Mouse (Mus musculus) CH12.LX (cell line): ENCODE results near the gene Gm21981. TPM values are rescaled to one million over a fixed set of nuclear protein-coding genes. Genes with fewer than 3 reads are reported as not detected.

Experiments used
- DNase-seq: peaks from one replicate; pipeline ENCODE4 v3.0.0-alpha.2; 2013; ENCODE audit errors: extremely low read depth
- H3K27ac ChIP-seq: 2 replicates; pipeline ENCODE4 v1.5.1; 2012; ENCODE audit warnings: low read depth, mild to moderate bottlenecking, control low read depth, moderate library complexity; ENCODE audit not compliant: insufficient read depth
- H3K27me3 ChIP-seq: replicated peaks from 2 replicates; pipeline ENCODE3; 2012; ENCODE audit warnings: inconsistent platforms
- H3K36me3 ChIP-seq, 2 experiments: replicated peaks in 1 of 2; 2 replicates each; pipeline versions ENCODE3 to v1.6.1; 2012; ENCODE audit warnings: inconsistent platforms in 1 of 2, low read length in 1 of 2, mild to moderate bottlenecking in 1 of 2, mixed read lengths in 1 of 2, moderate library complexity in 1 of 2; ENCODE audit not compliant: control insufficient read depth in 1 of 2, insufficient read depth in 1 of 2
- H3K4me1 ChIP-seq, 2 experiments: 2 replicates each; pipeline ENCODE4 v1.6.1; 2012; ENCODE audit warnings: inconsistent platforms in 1 of 2, moderate library complexity in 1 of 2; ENCODE audit not compliant: insufficient read depth in 2 of 2, control insufficient read depth in 1 of 2
- H3K4me2 ChIP-seq: 2 replicates; pipeline ENCODE4 v1.6.1; 2012; ENCODE audit warnings: low read depth, mild to moderate bottlenecking, control low read depth; ENCODE audit not compliant: poor library complexity, insufficient read depth, severe bottlenecking
- H3K4me3 ChIP-seq, 3 experiments: fragments of 150-350 bp in 1 of 3; sonication (generic) in 1 of 3; replicated peaks in 1 of 3; 2 replicates each; pipeline versions ENCODE3 to v1.5.1; 2011 to 2012; ENCODE audit warnings: low read depth in 2 of 3, low read length in 2 of 3, mild to moderate bottlenecking in 2 of 3, moderate library complexity in 2 of 3, control low read depth in 1 of 3, improper control_type of control experiment in 1 of 3, inconsistent platforms in 1 of 3, mixed read lengths in 1 of 3; ENCODE audit not compliant: poor library complexity in 1 of 3
- H3K79me2 ChIP-seq: replicated peaks from 2 replicates; pipeline ENCODE4 v1.6.1; 2012; ENCODE audit warnings: mild to moderate bottlenecking, moderate library complexity; ENCODE audit not compliant: control insufficient read depth, poor library complexity, insufficient read depth, severe bottlenecking; ENCODE audit errors: extremely low read depth
- H3K9ac ChIP-seq: 2 replicates; pipeline ENCODE4 v1.6.1; 2012; ENCODE audit warnings: low read depth, mild to moderate bottlenecking, control low read depth, moderate library complexity; ENCODE audit not compliant: insufficient read depth
- H3K9me3 ChIP-seq: replicated peaks from 2 replicates; pipeline ENCODE3; 2012; ENCODE audit warnings: low read length, inconsistent platforms, mixed read lengths
- BHLHE40 ChIP-seq: IDR thresholded peaks from 2 replicates; pipeline ENCODE4 v1.6.1; 2011; ENCODE audit warnings: mild to moderate bottlenecking, low read depth, low read length, improper control_type of control experiment
- CHD1 ChIP-seq: IDR thresholded peaks from 2 replicates; pipeline ENCODE4 v1.6.1; 2012; ENCODE audit warnings: low read depth, low read length, improper control_type of control experiment, inconsistent platforms
- CHD2 ChIP-seq: IDR thresholded peaks from 2 replicates; pipeline ENCODE4 v1.6.1; 2011; ENCODE audit warnings: low read length, improper control_type of control experiment
- E2F4 ChIP-seq: IDR thresholded peaks from 2 replicates; pipeline ENCODE4 v1.6.1; 2011; ENCODE audit warnings: low read depth, low read length, improper control_type of control experiment; ENCODE audit not compliant: insufficient replicate concordance
- ELF1 ChIP-seq: IDR thresholded peaks from 2 replicates; pipeline ENCODE4 v1.6.1; 2014; ENCODE audit warnings: low read depth, mild to moderate bottlenecking, inconsistent platforms, low read length, improper control_type of control experiment
- EP300 ChIP-seq: IDR thresholded peaks from 2 replicates; pipeline ENCODE4 v1.6.1; 2011; ENCODE audit warnings: low read length, improper control_type of control experiment
- ETS1 ChIP-seq: conservative IDR thresholded peaks from 2 replicates; pipeline ENCODE4 v1.6.1; 2012; ENCODE audit warnings: low read depth, mild to moderate bottlenecking, inconsistent platforms, low read length, improper control_type of control experiment, moderate library complexity
- GABPA ChIP-seq: IDR thresholded peaks from 2 replicates; pipeline ENCODE4 v1.6.1; 2012; ENCODE audit warnings: low read depth, low read length, improper control_type of control experiment, inconsistent platforms; ENCODE audit not compliant: insufficient replicate concordance
- IRF4 ChIP-seq: IDR thresholded peaks from 2 replicates; pipeline ENCODE4 v1.6.1; 2014; ENCODE audit warnings: low read depth, mild to moderate bottlenecking, inconsistent platforms, low read length, improper control_type of control experiment
- KAT2A ChIP-seq: IDR thresholded peaks from 2 replicates; pipeline ENCODE4 v1.6.1; 2012; ENCODE audit warnings: low read length, improper control_type of control experiment, inconsistent platforms; ENCODE audit not compliant: insufficient replicate concordance
- MAX ChIP-seq: IDR thresholded peaks from 2 replicates; pipeline ENCODE4 v1.6.1; 2011; ENCODE audit warnings: low read length, improper control_type of control experiment
- MAZ ChIP-seq: IDR thresholded peaks from 2 replicates; pipeline ENCODE4 v1.6.1; 2012; ENCODE audit warnings: low read depth, mild to moderate bottlenecking, inconsistent platforms, low read length, improper control_type of control experiment, moderate library complexity
- MEF2A ChIP-seq: IDR thresholded peaks from 2 replicates; pipeline ENCODE4 v1.6.1; 2014; ENCODE audit warnings: low read depth, mild to moderate bottlenecking, inconsistent platforms, low read length, improper control_type of control experiment, borderline replicate concordance
- MXI1 ChIP-seq: IDR thresholded peaks from 2 replicates; pipeline ENCODE4 v1.6.1; 2011; ENCODE audit warnings: mild to moderate bottlenecking, low read depth, low read length, improper control_type of control experiment
- MYC ChIP-seq: IDR thresholded peaks from 2 replicates; pipeline ENCODE4 v1.6.1; 2011; ENCODE audit warnings: low read depth, mild to moderate bottlenecking, improper control_type of control experiment, low read length
- NELFE ChIP-seq: IDR thresholded peaks from 2 replicates; pipeline ENCODE4 v1.6.1; 2011; ENCODE audit warnings: low read depth, low read length, improper control_type of control experiment
- POLR2A ChIP-seq: IDR thresholded peaks from 2 replicates; pipeline ENCODE4 v1.6.1; 2011; ENCODE audit warnings: low read depth, mild to moderate bottlenecking, improper control_type of control experiment, low read length
- POLR2AphosphoS2 ChIP-seq: IDR thresholded peaks from 2 replicates; pipeline ENCODE4 v1.6.1; 2011; ENCODE audit warnings: low read depth, low read length, improper control_type of control experiment
- RAD21 ChIP-seq: IDR thresholded peaks from 2 replicates; pipeline ENCODE4 v1.6.1; 2011; ENCODE audit warnings: low read depth, mild to moderate bottlenecking, low read length, improper control_type of control experiment, moderate library complexity
- RCOR1 ChIP-seq: conservative IDR thresholded peaks from 2 replicates; pipeline ENCODE4 v1.6.1; 2012; ENCODE audit warnings: low read depth, mild to moderate bottlenecking, inconsistent platforms, low read length, improper control_type of control experiment
- SIN3A ChIP-seq: IDR thresholded peaks from 2 replicates; pipeline ENCODE4 v1.6.1; 2012; ENCODE audit warnings: low read length, improper control_type of control experiment, inconsistent platforms
- SMC3 ChIP-seq: IDR thresholded peaks from 2 replicates; pipeline ENCODE4 v1.6.1; 2011; ENCODE audit warnings: low read depth, low read length, improper control_type of control experiment
- TBP ChIP-seq: conservative IDR thresholded peaks from 2 replicates; pipeline ENCODE4 v1.6.1; 2011; ENCODE audit warnings: low read depth, low read length, improper control_type of control experiment
- TCF12 ChIP-seq: IDR thresholded peaks from 2 replicates; pipeline ENCODE4 v1.6.1; 2014; ENCODE audit warnings: low read depth, mild to moderate bottlenecking, inconsistent platforms, low read length, improper control_type of control experiment
- ZKSCAN1 ChIP-seq: IDR thresholded peaks from 2 replicates; pipeline ENCODE4 v1.6.1; 2012; ENCODE audit warnings: low read depth, inconsistent platforms, low read length, improper control_type of control experiment, borderline replicate concordance
- dilution Hi-C: fragments of 300-500 bp; cut with MboI; formaldehyde crosslinking; loops from 2 replicates; pipeline ENCODE4 v1.14.3; 2020; ENCODE audit warnings: low sequenced_read_pairs; ENCODE audit not compliant: extremely low pct_unique_long_range_greater_than_20kb, extremely low pct_ligation_motif_present
- in situ Hi-C: fragments of 300-500 bp; cut with MboI; formaldehyde crosslinking; loops from 3 replicates; pipeline ENCODE4 v1.14.3; 2019; ENCODE audit warnings: low sequenced_read_pairs, low pct_ligation_motif_present, low pct_unique_long_range_greater_than_20kb, mixed read lengths
- polyA plus RNA-seq: library from polyadenylated mRNA; unstranded; fragments of >175 nt; gene quantifications from 2 replicates; pipeline ENCODE4 v1.2.1, GENCODE M21; 2012; ENCODE audit warnings: low read depth; ENCODE audit not compliant: insufficient read length
- total RNA-seq, 2 experiments: library from RNA; depleted of rRNA; stranded (reverse); fragments of 300-350 nt in 1 of 2; fragments of >200 nt in 1 of 2; gene quantifications; 2 replicates each; pipeline ENCODE4 v1.2.3; 2012 to 2014

Gene Gm21981
- total and polyA plus RNA-seq, 3 experiments: 0.11 to 0.59 TPM; not detected in 1

DNA sequence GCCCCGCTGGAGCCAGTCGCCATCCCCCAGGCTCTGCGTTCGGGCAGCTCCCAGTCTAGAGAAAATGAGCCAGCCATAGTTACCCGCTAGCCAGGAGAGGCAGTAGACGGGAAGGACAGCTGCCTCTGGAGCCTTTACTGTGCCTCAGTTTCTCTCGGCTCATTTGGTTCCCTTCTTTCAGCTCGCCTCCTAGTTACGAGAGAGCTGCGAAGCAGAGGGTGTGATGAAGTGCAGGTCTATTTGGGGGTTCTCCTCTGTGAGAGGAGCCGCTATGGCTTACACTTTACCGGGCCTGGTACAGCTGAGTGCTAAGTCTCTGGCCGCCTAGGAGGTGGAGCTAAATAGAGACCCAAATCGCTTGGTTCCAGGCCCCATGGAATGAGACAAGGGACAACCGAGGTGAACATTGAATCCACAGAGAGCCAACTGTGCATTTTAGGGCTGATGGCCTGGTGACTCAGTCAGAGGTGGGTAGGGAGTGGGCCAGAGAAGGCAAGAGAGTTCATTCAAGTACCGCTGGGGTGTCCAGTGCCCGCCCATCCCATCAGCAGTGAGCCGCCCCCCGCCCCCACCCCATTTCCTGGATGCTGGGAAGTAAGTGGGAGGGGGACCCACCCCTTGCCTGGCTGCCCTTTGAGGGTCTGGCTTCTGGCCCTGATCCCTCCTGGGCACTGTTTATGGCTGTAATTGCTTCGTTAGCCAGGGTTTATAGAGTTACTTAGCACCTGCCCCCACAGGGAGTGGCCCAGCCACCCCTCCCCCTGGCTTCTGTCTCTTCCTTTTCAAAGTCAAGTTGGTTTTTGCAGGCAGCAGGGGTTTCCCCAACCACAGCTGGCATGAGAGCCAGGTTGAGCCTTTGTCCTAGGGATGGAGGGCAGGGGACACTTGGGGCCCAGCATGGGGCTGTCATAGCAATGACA lies 44.9 kb upstream of the Gm21981 start:
- H3K4me1 ChIP-seq: peaks cover 12 to 37% of the 10 kb centered on the region in 2 experiments
- peak overlapping the region; percentile 98 for H3K9ac ChIP-seq
- peaks cover 29% of the 10 kb centered on the region for H3K79me2 ChIP-seq
- no peaks in the 10 kb centered on the region for H3K27me3 ChIP-seq
- in situ Hi-C loops (no loop called here), dilution Hi-C loops (no loop called here)
- peak overlapping the region; percentile 99 for H3K27ac ChIP-seq
- H3K4me2 ChIP-seq: peak overlapping the region; percentile 78
- peaks cover 10% of the 10 kb centered on the region for H3K9me3 ChIP-seq
- H3K36me3 ChIP-seq: peaks cover 1 to 23% of the 10 kb centered on the region in 2 experiments
- TF ChIP-seq GABPA: no peak
- peak; percentile 90 for TF ChIP-seq ETS1
- TF ChIP-seq ZKSCAN1: no peak
- peak; percentile 46; the same call in 1 of the 2 replicates for TF ChIP-seq MYC
- TF ChIP-seq CHD1: peak; percentile 96
- TF ChIP-seq EP300: peak; percentile 79
- peak; percentile 94 for TF ChIP-seq TBP
- no peak; the same call in 1 of the 2 replicates for TF ChIP-seq RAD21
- no peak; the same call in 1 of the 2 replicates for TF ChIP-seq SMC3
- peak; percentile 51 for TF ChIP-seq MAX
- peak; percentile 68; the same call in 1 of the 2 replicates for TF ChIP-seq RCOR1
- peak; percentile 73 for TF ChIP-seq BHLHE40
- TF ChIP-seq KAT2A: 0 out of 2 replicates have a peak, but pooled peaks have one; percentile 41
- peak; percentile 88 for TF ChIP-seq POLR2A
- TF ChIP-seq MEF2A: peak; percentile 70; the same call in 1 of the 2 replicates
- no peak for TF ChIP-seq E2F4
- TF ChIP-seq SIN3A: peak; percentile 81
- TF ChIP-seq NELFE: peak; percentile 56
- peak; percentile 53 for TF ChIP-seq MXI1
- peak; percentile 93 for TF ChIP-seq CHD2
- TF ChIP-seq TCF12: peak; percentile 96
- peak; percentile 59; the same call in 1 of the 2 replicates for TF ChIP-seq POLR2AphosphoS2
- peak; percentile 83 for TF ChIP-seq MAZ
- TF ChIP-seq IRF4: peak; percentile 77
- 0 out of 2 replicates have a peak, but pooled peaks have one; percentile 39 for TF ChIP-seq ELF1
- peak; percentile 92 for DNase-seq
- H3K4me3 ChIP-seq: peak overlapping the region; percentile 72 to 87 (median 79)
